Mouse (Mus musculus) G1E-ER4 (cell line): ENCODE measurements around the gene Dusp22. TPM values are rescaled to one million over a fixed set of nuclear protein-coding genes. Genes with fewer than 3 reads are reported as not detected.

Source experiments
- GATA1 ChIP-seq: IDR thresholded peaks from one replicate; pipeline ENCODE4 v1.8.0; 2012; ENCODE audit warnings: low read length, inconsistent platforms
- polyA plus RNA-seq: library from polyadenylated mRNA; stranded (reverse); fragments of >175 nt; gene quantifications from 2 replicates; pipeline ENCODE4 v1.2.3, GENCODE M21; 2012

The Dusp22 gene
- polyA plus RNA-seq, 1 experiment: not detected

- TF ChIP-seq GATA1: no peak
These were observed 33.0 kb downstream of the Dusp22 start for GRCm38 (mm10) chr13:30692644-30693385.

GRCm38 (mm10) chr13:30695232-30695631 lies 35.4 kb downstream of the Dusp22 start:
- no peak for TF ChIP-seq GATA1

GRCm38 (mm10) chr13:30695890-30696289 lies 36.1 kb downstream of the Dusp22 start:
- TF ChIP-seq GATA1: no peak

- TF ChIP-seq GATA1: no peak
These were observed 38.1 kb downstream of the Dusp22 start for GRCm38 (mm10) chr13:30697880-30698279.

GRCm38 (mm10) chr13:30702695-30703094 lies 42.9 kb downstream of the Dusp22 start:
- TF ChIP-seq GATA1: no peak

- no peak for TF ChIP-seq GATA1
These were observed 44.7 kb downstream of the Dusp22 start for GRCm38 (mm10) chr13:30704246-30705095.

DNA sequence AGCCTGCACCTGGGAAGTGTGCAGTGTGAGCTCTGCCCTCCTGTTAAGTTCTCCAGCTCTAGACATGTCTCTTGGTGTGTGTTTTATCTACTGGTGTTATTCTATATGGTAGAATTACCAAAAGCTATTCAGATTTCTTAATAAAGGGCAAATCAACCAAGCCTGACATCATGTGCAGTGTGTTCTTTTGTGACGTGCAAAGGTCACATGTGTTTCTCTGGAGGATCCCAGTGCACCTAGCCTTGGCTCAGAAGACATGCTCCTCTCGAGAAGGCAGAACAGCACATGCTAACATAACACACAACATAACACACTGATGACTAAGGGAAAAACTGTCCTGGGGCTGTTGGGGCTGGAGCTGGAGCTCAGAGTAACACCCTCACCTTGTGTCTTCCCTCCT lies 51.3 kb downstream of the Dusp22 start:
- no peak for TF ChIP-seq GATA1

- no peak for TF ChIP-seq GATA1
These were observed 51.9 kb downstream of the Dusp22 start for GRCm38 (mm10) chr13:30711711-30712110.

DNA sequence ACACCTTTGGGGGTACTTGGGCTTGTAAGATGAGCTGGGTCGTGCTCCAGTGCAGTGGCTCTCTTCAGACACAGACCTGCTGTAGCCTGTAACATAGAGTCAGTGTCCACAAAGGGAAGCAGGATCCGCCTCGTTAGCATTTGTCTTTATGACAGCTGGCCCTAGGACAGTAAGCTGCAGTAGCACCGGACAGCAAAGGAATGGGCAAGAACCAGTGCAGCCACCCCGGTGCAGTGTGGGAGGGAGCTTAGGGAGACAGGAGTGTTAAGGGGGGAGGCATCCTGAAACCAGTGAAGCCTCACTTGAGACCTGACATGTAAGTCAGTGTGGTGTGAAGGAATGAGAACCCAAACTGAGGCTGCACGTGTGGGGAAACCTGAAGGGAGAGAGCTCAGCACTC lies 52.5 kb downstream of the Dusp22 start:
- TF ChIP-seq GATA1: no peak

DNA sequence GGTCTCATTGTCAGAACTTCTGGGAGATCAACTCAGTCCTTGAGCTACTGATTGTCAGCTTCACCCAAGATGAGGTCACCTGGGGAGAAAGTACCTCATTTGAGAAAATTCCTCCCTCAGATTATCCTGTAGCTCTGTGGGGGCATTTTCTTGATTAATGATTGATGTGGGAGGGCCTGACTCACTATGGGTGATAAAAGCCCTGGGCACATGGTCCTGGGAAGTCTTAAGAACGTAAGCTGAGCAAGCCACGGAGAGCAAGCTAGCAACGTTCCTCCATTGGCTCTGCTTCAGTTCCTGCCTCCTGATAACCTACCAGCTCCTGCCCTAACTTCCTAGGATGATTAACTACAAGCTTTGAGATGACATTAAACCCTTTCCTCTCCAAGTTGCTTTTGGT lies 53.8 kb downstream of the Dusp22 start:
- no peak for TF ChIP-seq GATA1

GRCm38 (mm10) chr13:30714552-30714951 lies 54.8 kb downstream of the Dusp22 start:
- TF ChIP-seq GATA1: no peak

DNA sequence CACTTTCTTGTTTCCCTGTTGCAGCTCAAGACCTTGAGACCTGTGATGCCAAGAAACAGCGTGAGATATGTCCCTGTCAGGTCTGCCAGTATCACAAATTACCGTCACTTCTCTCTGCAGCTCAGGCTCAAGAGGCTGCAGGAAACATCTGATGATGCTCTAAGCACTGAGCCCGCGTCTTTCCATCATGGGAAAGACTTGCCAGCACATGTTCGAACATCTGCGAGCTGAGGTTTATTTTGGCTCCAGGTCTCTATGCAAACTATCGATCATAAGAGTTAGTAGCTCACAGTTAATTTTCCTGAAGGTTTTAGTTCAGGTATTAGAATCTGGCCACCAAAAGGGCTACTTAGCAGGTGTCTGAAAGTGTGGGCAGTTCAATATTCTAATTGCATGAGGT lies 55.3 kb downstream of the Dusp22 start:
- no peak for TF ChIP-seq GATA1

DNA sequence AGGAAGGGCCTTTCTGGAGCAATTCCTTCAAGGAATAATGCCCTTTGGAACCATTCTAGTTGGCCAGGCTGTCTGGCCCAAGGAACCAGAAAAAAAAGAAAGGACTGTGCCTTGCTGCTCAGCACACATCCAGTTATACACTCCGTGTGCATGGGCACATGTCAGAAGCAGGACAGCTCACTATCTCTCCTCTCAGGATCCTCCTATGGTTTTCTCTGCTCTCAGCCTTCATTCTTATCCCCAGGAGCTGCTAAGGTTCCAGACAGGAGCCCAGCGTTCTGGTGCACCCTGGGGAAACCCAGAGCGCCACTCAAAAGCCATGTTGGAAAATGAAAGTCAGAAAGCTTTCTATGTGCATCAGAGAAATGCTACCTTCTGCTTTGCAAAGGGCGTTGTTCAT lies 55.8 kb downstream of the Dusp22 start:
- TF ChIP-seq GATA1: no peak

GRCm38 (mm10) chr13:30716611-30717010 lies 56.8 kb downstream of the Dusp22 start:
- no peak for TF ChIP-seq GATA1

- no peak for TF ChIP-seq GATA1
These were observed 62.8 kb downstream of the Dusp22 start for GRCm38 (mm10) chr13:30722601-30723000.

- TF ChIP-seq GATA1: no peak
These were observed 63.5 kb downstream of the Dusp22 start for GRCm38 (mm10) chr13:30723258-30723657.

DNA sequence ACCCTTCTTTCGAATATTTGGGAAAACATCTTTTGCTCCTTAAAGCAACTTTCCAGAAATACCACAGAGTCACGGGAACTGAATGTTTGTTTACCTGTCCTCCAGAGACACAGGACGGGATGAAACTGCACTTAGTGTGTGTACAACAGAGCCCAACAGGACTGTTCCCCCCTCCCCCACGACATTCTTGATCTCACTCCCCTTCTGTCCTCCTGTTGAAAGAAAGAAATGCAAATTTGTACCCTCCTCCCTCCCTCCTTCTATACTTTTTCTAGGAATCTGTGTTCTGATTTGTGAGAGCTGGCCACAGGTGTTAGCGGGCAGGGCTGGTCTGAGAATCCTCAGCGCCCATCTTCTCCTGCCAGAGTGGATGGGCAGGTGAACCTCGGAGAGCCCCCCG lies 64.1 kb downstream of the Dusp22 start:
- TF ChIP-seq GATA1: no peak
